In the genomic region with DNA sequence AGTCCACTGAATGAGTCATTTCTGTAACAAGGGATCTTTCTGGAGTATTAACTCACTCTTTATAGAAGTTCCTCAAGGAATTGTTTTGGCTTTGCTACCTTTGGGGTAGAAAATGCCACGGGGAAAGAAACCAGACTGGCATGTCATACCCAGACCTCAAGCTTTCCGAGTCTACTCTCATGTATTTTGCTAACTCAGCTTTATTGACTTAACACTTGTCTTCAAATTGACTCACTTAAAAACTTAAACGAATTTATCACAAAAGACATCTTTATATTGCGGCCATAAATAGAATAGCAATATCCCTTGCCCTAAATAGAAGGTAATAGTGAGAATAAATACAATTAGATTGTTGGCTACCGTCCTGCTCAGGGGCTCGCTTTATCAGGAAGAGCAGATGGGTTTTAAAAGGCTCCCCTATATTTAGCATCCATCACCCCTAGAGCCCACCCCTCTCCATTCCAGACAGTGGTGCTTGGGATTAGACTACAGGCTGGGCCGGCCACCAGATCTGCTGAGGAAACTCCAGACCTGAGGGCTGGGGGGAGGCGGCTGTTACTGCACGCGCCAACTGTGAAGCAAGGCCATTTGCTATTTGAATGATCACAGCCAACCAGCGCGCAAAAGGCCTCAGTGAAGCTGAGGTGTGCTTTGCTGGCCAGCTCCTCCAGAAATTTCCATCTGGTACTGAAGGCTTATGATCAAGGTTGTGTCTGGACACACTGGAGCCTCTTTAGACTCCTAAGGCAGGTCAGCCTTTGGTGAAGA, we compare ENCODE assay signal across 18 mouse cellular contexts. TPM values are rescaled to one million over a fixed set of nuclear protein-coding genes. Genes with fewer than 3 reads are reported as not detected.
A peak's percentile ranks its signal among the peaks of the same experiment; 100 is the strongest.
DNase-seq lines count a peak whose midpoint lies in the region; ATAC-seq and TF ChIP-seq lines count a peak whose summit lies in the region.
"Had no signal": no experiment of that assay in that cellular context is flagged by ENCODE, and none has a peak within 500 bp of the region (broad histone marks: within the 10 kb centered on the region; RNA-seq: fewer than 3 reads in every experiment).

No protein-coding gene starts in this region.

- H3K9me3 ChIP-seq in ES-E14 (ENCODE audit: control insufficient read depth, insufficient read depth, low read depth, low read length): no peaks in the 10 kb centered on the region
- H3K9me3 ChIP-seq in midbrain, embryonic 13.5 days: no peaks in the 10 kb centered on the region
- H3K9me3 ChIP-seq: embryonic facial prominence, embryonic 10.5 days; embryonic facial prominence, embryonic 12.5 days; forebrain, embryonic 12.5 days; forebrain, embryonic 15.5 days had no signal

- no peaks in the 10 kb centered on the region; a peak in 1 of 4 replicates for H3K4me1 ChIP-seq in ES-E14 (ENCODE audit: control insufficient read depth in 2 of 2, insufficient read depth in 2 of 2, low read length in 2 of 2, poor library complexity in 1 of 2)
- H3K4me1 ChIP-seq in midbrain, embryonic 13.5 days (replicated peaks): peaks cover 32% of the 10 kb centered on the region

- H3K27ac ChIP-seq in ES-E14 (ENCODE audit: insufficient read depth, low read depth, low read length, poor library complexity, severe bottlenecking): no peak overlapping the region
- H3K27ac ChIP-seq in midbrain, embryonic 13.5 days: no peak overlapping the region
- H3K27ac ChIP-seq: embryonic facial prominence, embryonic 10.5 days; embryonic facial prominence, embryonic 12.5 days; forebrain, embryonic 12.5 days; forebrain, embryonic 15.5 days had no signal

- no peak overlapping the region for H3K4me2 ChIP-seq in midbrain, embryonic 13.5 days (replicated peaks)
- H3K4me2 ChIP-seq: embryonic facial prominence, embryonic 12.5 days; forebrain, embryonic 12.5 days; forebrain, embryonic 15.5 days had no signal

- intact Hi-C loops in left cerebral cortex, postnatal 4 days (cut with DNase I): loop anchor here (10.0 kb wide), 1 partner anchor 346 kb away; no protein-coding TSS in a partner anchor

- 92% methylated on average over 12 of the region's 12 CpGs for WGBS in midbrain, embryonic 13.5 days

- no peak overlapping the region for H3K9ac ChIP-seq in ES-E14 (ENCODE audit: insufficient read depth, low read depth, low read length, poor library complexity, severe bottlenecking)
- no peak overlapping the region for H3K9ac ChIP-seq in midbrain, embryonic 13.5 days (replicated peaks)
- H3K9ac ChIP-seq: embryonic facial prominence, embryonic 12.5 days; forebrain, embryonic 12.5 days; forebrain, embryonic 15.5 days; forebrain, postnatal 0 days had no signal

- H3K36me3 ChIP-seq in ES-E14 (ENCODE audit: control insufficient read depth, insufficient read depth, low read length, poor library complexity, severe bottlenecking): no peaks in the 10 kb centered on the region
- peaks cover 23% of the 10 kb centered on the region for H3K36me3 ChIP-seq in midbrain, embryonic 13.5 days
- H3K36me3 ChIP-seq: embryonic facial prominence, embryonic 12.5 days; forebrain, embryonic 15.5 days had no signal

- H3K27me3 ChIP-seq in midbrain, embryonic 13.5 days: no peaks in the 10 kb centered on the region
- H3K27me3 ChIP-seq: embryonic facial prominence, embryonic 12.5 days; forebrain, embryonic 12.5 days; forebrain, embryonic 15.5 days had no signal

- DNase-seq in cerebellum, postnatal 14 days: peak; percentile 55 to 58
- DNase-seq in cerebellum, adult 11 months: no peak
- peak; percentile 29 for DNase-seq in left cerebral cortex, postnatal 4 days
- DNase-seq in left cerebral cortex, adult 18-20 months (ENCODE audit: low spot score in 2 of 2): no peak
- no peak for DNase-seq in ES-E14 (ENCODE audit: low read depth, low spot score)
- DNase-seq: adrenal gland, adult 2 months; adrenal gland, postnatal 10 days; adrenal gland, postnatal 36 days; cerebellum, adult 2 months; cerebellum, adult 9-10 months; cerebellum, postnatal 25 days; forebrain, postnatal 0 days had no signal

- in situ Hi-C loops in ES-E14 (cut with MboI; ENCODE audit: low sequenced_read_pairs in 2 of 2, unreplicated experiment in 2 of 2): loop anchor here in 1 of 2 experiments (25.0 kb wide), 1 partner anchor 614 kb away; a partner anchor contains a TSS

- ATAC-seq in midbrain, embryonic 13.5 days: no peak
- ATAC-seq: forebrain, embryonic 15.5 days; forebrain, postnatal 0 days had no signal

- H3K4me3 ChIP-seq in ES-E14 (ENCODE audit: insufficient read depth in 1 of 2, low read depth in 1 of 2, low read length in 2 of 2, poor library complexity in 1 of 2, severe bottlenecking in 1 of 2): no peak overlapping the region
- no peak overlapping the region for H3K4me3 ChIP-seq in midbrain, embryonic 13.5 days (replicated peaks)
- H3K4me3 ChIP-seq: embryonic facial prominence, embryonic 10.5 days; embryonic facial prominence, embryonic 12.5 days; forebrain, embryonic 12.5 days; forebrain, embryonic 15.5 days had no signal

TF ChIP-seq in ES-E14, 5 proteins besides CTCF, POLR2A, EP300 and RAD21:
- no peak for TF ChIP-seq ZC3H11A (IDR thresholded peaks at IDR 0.05; ENCODE audit: borderline replicate concordance, low read depth, low read length)
- peak; percentile 75 for TF ChIP-seq MAFK (IDR thresholded peaks at IDR 0.05; ENCODE audit: insufficient read depth, low read depth, low read length)
- no peak for TF ChIP-seq CHD2 (IDR thresholded peaks at IDR 0.05; ENCODE audit: low read depth, low read length)
- TF ChIP-seq ZNF384 (IDR thresholded peaks at IDR 0.05; ENCODE audit: low read depth, low read length): no peak

RNA-seq across cellular contexts. Expression of a gene that starts 12.6 kb away (rescaled TPM):
- 100 to 1,000 TPM; 135 TPM for total RNA-seq in left cerebral cortex, postnatal 4 days (2021)
- total RNA-seq in left cerebral cortex, adult 18-20 months (2021): 1 to 10 TPM in 1 of 2 experiments, under 1 TPM in 1; 0.94 to 1.3 TPM
- 0.26 and 0.36 TPM in 2 replicates for total RNA-seq in ES-E14 (2012; rRNA removed)
- 81.0 and 85.6 TPM in 2 replicates for polyA plus RNA-seq in midbrain, embryonic 13.5 days (2015; fragmentation: Nextera tagmentation; extraction: Ambion mirVana)
- total RNA-seq: MEL had no signal

Comparison
In these comparisons a context has a peak if more than half of its experiments do, and no peak if none do; other contexts are left out.
1. DNase-seq: peak in cerebellum, postnatal 14 days (2 of 2) and left cerebral cortex, postnatal 4 days (single experiment); none in cerebellum, adult 11 months (single experiment), left cerebral cortex, adult 18-20 months (0 of 2) and ES-E14 (single experiment).
2. RNA of a gene that starts 12.6 kb away (total RNA-seq): 135 TPM in left cerebral cortex, postnatal 4 days; 0.94 to 1.3 TPM in left cerebral cortex, adult 18-20 months and 0.26 to 0.36 TPM in ES-E14; every median in the first group is over 10 times any median in the second.